28 mouse cellular contexts compared by ENCODE assay signal in genomic region chr2:179054441-179054840, GRCm38 (mm10).
DNase-seq lines count a peak whose midpoint lies in the region; ATAC-seq and TF ChIP-seq lines count a peak whose summit lies in the region.
"Had no signal": no experiment of that assay in that cellular context is flagged by ENCODE, and none has a peak within 500 bp of the region (broad histone marks: within the 10 kb centered on the region; RNA-seq: fewer than 3 reads in every experiment).

No protein-coding gene starts in this region.

- no peaks in the 10 kb centered on the region for H3K9me3 ChIP-seq in forebrain, postnatal 0 days (ENCODE audit: low read length)
- no peaks in the 10 kb centered on the region for H3K9me3 ChIP-seq in forebrain, embryonic 16.5 days (ENCODE audit: control insufficient read depth, low read length)
- H3K9me3 ChIP-seq in midbrain, embryonic 10.5 days (replicated peaks), result no peaks in the 10 kb centered on the region
- H3K9me3 ChIP-seq in midbrain, embryonic 15.5 days, result no peaks in the 10 kb centered on the region
- H3K9me3 ChIP-seq: embryonic facial prominence, embryonic 10.5 days; heart, embryonic 12.5 days; intestine, embryonic 15.5 days; limb, embryonic 12.5 days; neural tube, embryonic 13.5 days had no signal

- no peaks in the 10 kb centered on the region for H3K4me1 ChIP-seq in forebrain, postnatal 0 days (ENCODE audit: insufficient read depth)
- no peaks in the 10 kb centered on the region for H3K4me1 ChIP-seq in forebrain, embryonic 16.5 days (replicated peaks; ENCODE audit: control insufficient read depth, insufficient read depth, low read length)
- no peaks in the 10 kb centered on the region for H3K4me1 ChIP-seq in midbrain, embryonic 10.5 days
- H3K4me1 ChIP-seq in midbrain, embryonic 15.5 days, result peaks cover 7% of the 10 kb centered on the region; the same call in 1 of the 2 replicates
- H3K4me1 ChIP-seq: embryonic facial prominence, embryonic 10.5 days; heart, embryonic 12.5 days; intestine, embryonic 15.5 days; limb, embryonic 12.5 days had no signal

- WGBS in forebrain, postnatal 0 days, result 39% methylated on average over 8 of the region's 8 CpGs
- 43% methylated on average over 8 of the region's 8 CpGs for WGBS in forebrain, embryonic 16.5 days
- WGBS in midbrain, embryonic 10.5 days, result 90% methylated on average over 8 of the region's 8 CpGs
- 55% methylated on average over 8 of the region's 8 CpGs for WGBS in midbrain, embryonic 15.5 days

- H3K9ac ChIP-seq in forebrain, postnatal 0 days, result no peak overlapping the region
- no peak overlapping the region for H3K9ac ChIP-seq in forebrain, embryonic 16.5 days (replicated peaks; ENCODE audit: low read depth, low read length)
- no peak overlapping the region for H3K9ac ChIP-seq in midbrain, embryonic 15.5 days
- H3K9ac ChIP-seq: heart, embryonic 12.5 days; hindbrain, embryonic 14.5 days; intestine, embryonic 15.5 days; limb, embryonic 12.5 days; liver, postnatal 0 days; neural tube, embryonic 13.5 days had no signal

- TF ChIP-seq POLR2A in brain, embryonic 14.5 days (IDR thresholded peaks at IDR 0.05; ENCODE audit: borderline replicate concordance, extremely low read depth, insufficient read depth, insufficient read length, poor library complexity, severe bottlenecking), result no peak

- H3K4me3 ChIP-seq in forebrain, postnatal 0 days (ENCODE audit: low read depth, low read length), result no peak overlapping the region
- H3K4me3 ChIP-seq in forebrain, embryonic 16.5 days (replicated peaks; ENCODE audit: low read length), result no peak overlapping the region
- H3K4me3 ChIP-seq in midbrain, embryonic 10.5 days, result no peak overlapping the region
- no peak overlapping the region for H3K4me3 ChIP-seq in midbrain, embryonic 15.5 days
- H3K4me3 ChIP-seq: embryonic facial prominence, embryonic 10.5 days; heart, embryonic 12.5 days; intestine, embryonic 15.5 days; limb, embryonic 12.5 days; neural tube, embryonic 13.5 days had no signal

- no peak overlapping the region for H3K4me2 ChIP-seq in forebrain, postnatal 0 days (ENCODE audit: low read depth)
- H3K4me2 ChIP-seq in forebrain, embryonic 16.5 days (ENCODE audit: low read length), result no peak overlapping the region
- no peak overlapping the region for H3K4me2 ChIP-seq in midbrain, embryonic 15.5 days
- H3K4me2 ChIP-seq: heart, embryonic 12.5 days; hindbrain, embryonic 14.5 days; intestine, embryonic 15.5 days; limb, embryonic 12.5 days; liver, embryonic 11.5 days; neural tube, embryonic 13.5 days had no signal

- no peak for ATAC-seq in forebrain, postnatal 0 days
- no peak for ATAC-seq in forebrain, embryonic 16.5 days
- ATAC-seq in midbrain, embryonic 15.5 days (replicated peaks), result no peak
- ATAC-seq: intestine, embryonic 15.5 days; liver, postnatal 0 days; lung, postnatal 0 days had no signal

- H3K27me3 ChIP-seq in forebrain, postnatal 0 days (ENCODE audit: insufficient read depth, low read length), result no peaks in the 10 kb centered on the region
- no peaks in the 10 kb centered on the region for H3K27me3 ChIP-seq in forebrain, embryonic 16.5 days (replicated peaks; ENCODE audit: control insufficient read depth, insufficient read depth, low read length)
- peaks cover 5% of the 10 kb centered on the region; the same call in 1 of the 2 replicates for H3K27me3 ChIP-seq in midbrain, embryonic 10.5 days (ENCODE audit: low read depth, poor library complexity, severe bottlenecking)
- 0 out of 2 replicates have a peak, but pooled peaks cover 1% of the 10 kb centered on the region for H3K27me3 ChIP-seq in midbrain, embryonic 15.5 days (replicated peaks)
- H3K27me3 ChIP-seq: intestine, embryonic 15.5 days; limb, embryonic 12.5 days; neural tube, embryonic 13.5 days had no signal

- H3K36me3 ChIP-seq in forebrain, postnatal 0 days (ENCODE audit: insufficient read depth), result no peaks in the 10 kb centered on the region
- no peaks in the 10 kb centered on the region for H3K36me3 ChIP-seq in forebrain, embryonic 16.5 days (ENCODE audit: control insufficient read depth, insufficient read depth)
- no peaks in the 10 kb centered on the region for H3K36me3 ChIP-seq in midbrain, embryonic 10.5 days
- H3K36me3 ChIP-seq in midbrain, embryonic 15.5 days (replicated peaks), result no peaks in the 10 kb centered on the region
- H3K36me3 ChIP-seq: embryonic facial prominence, embryonic 10.5 days; heart, embryonic 12.5 days; intestine, embryonic 15.5 days; limb, embryonic 12.5 days; neural tube, embryonic 13.5 days had no signal

- no peak overlapping the region for H3K27ac ChIP-seq in forebrain, postnatal 0 days (ENCODE audit: low read depth, low read length)
- H3K27ac ChIP-seq in forebrain, embryonic 16.5 days (ENCODE audit: low read length), result no peak overlapping the region
- H3K27ac ChIP-seq in midbrain, embryonic 10.5 days (replicated peaks), result 0 out of 2 replicates have a peak overlapping the region, but pooled peaks have one; percentile 17
- no peak overlapping the region for H3K27ac ChIP-seq in midbrain, embryonic 15.5 days
- H3K27ac ChIP-seq: embryonic facial prominence, embryonic 10.5 days; hindbrain, embryonic 14.5 days; intestine, embryonic 15.5 days; limb, embryonic 12.5 days; macrophage; neural tube, embryonic 13.5 days had no signal

- DNase-seq in forebrain, postnatal 0 days, result peak; percentile 17
- no peak for DNase-seq in midbrain, embryonic 10.5 days (ENCODE audit: low spot score)
- DNase-seq in brain, embryonic 14.5 days (ENCODE audit: low read depth), result peak; percentile 51
- DNase-seq in layer of hippocampus, postnatal 14 days (ENCODE audit: low spot score in 2 of 2), result peak; percentile 21 to 36
- no peak for DNase-seq in thymus, postnatal 36 days
- DNase-seq in frontal cortex, adult 2 months (ENCODE audit: extremely low spot score in 1 of 2, low spot score in 1 of 2), result no peak
- DNase-seq: adrenal gland, postnatal 25 days; cerebellum, adult 11 months; cerebellum, adult 9-11 months; gastrocnemius, postnatal 25 days; heart, adult 18-20 months; heart, postnatal 10 days; kidney, adult 8-10 months; kidney, postnatal 10 days; liver, postnatal 0 days; right cerebral cortex, adult 18-20 months; thymus, postnatal 25 days had no signal

- no peak for TF ChIP-seq CTCF in forebrain, postnatal 0 days (IDR thresholded peaks at IDR 0.05; ENCODE audit: low read depth)
- no peak for TF ChIP-seq CTCF in brain, embryonic 14.5 days (IDR thresholded peaks at IDR 0.05; ENCODE audit: borderline replicate concordance, extremely low read depth, insufficient read depth, insufficient read length)

Comparison
In these comparisons a context has a peak if more than half of its experiments do, and no peak if none do; other contexts are left out.
1. DNase-seq: peak in forebrain, postnatal 0 days (single experiment), brain, embryonic 14.5 days (single experiment) and layer of hippocampus, postnatal 14 days (2 of 2); none in midbrain, embryonic 10.5 days (single experiment), thymus, postnatal 36 days (0 of 2) and frontal cortex, adult 2 months (0 of 2).